Mouse (Mus musculus): ENCODE results near the gene Hes3.

Gene Hes3

GRCm38 (mm10) chr4:152304685-152305084 is 13.2 kb upstream of the Hes3 start:
- DNase-seq = no peak

- DNase-seq = no peak
Measured at GRCm38 (mm10) chr4:152303172-152303571, 11.7 kb upstream of the Hes3 start.

GRCm38 (mm10) chr4:152302012-152302411 is 10.6 kb upstream of the Hes3 start:
- no peak for DNase-seq

GRCm38 (mm10) chr4:152300375-152300774 is 8.9 kb upstream of the Hes3 start:
- no peak for DNase-seq

- peak; percentile 91 for DNase-seq
Measured at GRCm38 (mm10) chr4:152298836-152299235, 7.4 kb upstream of the Hes3 start.

- peak; percentile 100 for DNase-seq
Measured at GRCm38 (mm10) chr4:152296874-152297861, 5.7 kb upstream of the Hes3 start, which contains the start of gene Icmt. Gene Icmt, plus strand, starts transcription at chr4:152297227.

- DNase-seq = no peak
Measured at GRCm38 (mm10) chr4:152296371-152296770, 4.9 kb upstream of the Hes3 start.

- no peak for DNase-seq
Measured at GRCm38 (mm10) chr4:152295916-152296315, 4.5 kb upstream of the Hes3 start.

GRCm38 (mm10) chr4:152294188-152294929 is 2.9 kb upstream of the Hes3 start:
- peak; percentile 92 for DNase-seq

GRCm38 (mm10) chr4:152292102-152292765 is 772 bp upstream of the Hes3 start:
- no peak for DNase-seq

GRCm38 (mm10) chr4:152290991-152291390 is 471 bp downstream of the Hes3 start:
- DNase-seq = no peak

- DNase-seq = no peak
Measured at GRCm38 (mm10) chr4:152290385-152290784, 1.1 kb downstream of the Hes3 start.

GRCm38 (mm10) chr4:152288398-152288945 is 3.0 kb downstream of the Hes3 start:
- DNase-seq = no peak

GRCm38 (mm10) chr4:152287317-152288120 is 3.9 kb downstream of the Hes3 start:
- peak; percentile 90 for DNase-seq

GRCm38 (mm10) chr4:152286887-152287286 is 4.6 kb downstream of the Hes3 start:
- DNase-seq = peak; percentile 94

GRCm38 (mm10) chr4:152286183-152286582 is 5.3 kb downstream of the Hes3 start:
- peak; percentile 91 for DNase-seq

- peak; percentile 97 for DNase-seq
Measured at GRCm38 (mm10) chr4:152285505-152285904, 6.0 kb downstream of the Hes3 start.

- DNase-seq = peak; percentile 97
Measured at GRCm38 (mm10) chr4:152283186-152283950, 8.1 kb downstream of the Hes3 start.

GRCm38 (mm10) chr4:152282721-152283120 is 8.7 kb downstream of the Hes3 start:
- no peak for DNase-seq

- no peak for DNase-seq
Measured at GRCm38 (mm10) chr4:152281601-152282000, 9.9 kb downstream of the Hes3 start.

GRCm38 (mm10) chr4:152278986-152279385 is 12.5 kb downstream of the Hes3 start:
- no peak for DNase-seq
